Mouse (Mus musculus) adrenal gland, adult 8-10 months (tissue): ENCODE results near the gene Faah. TPM values are rescaled to one million over a fixed set of nuclear protein-coding genes. Genes with fewer than 3 reads are reported as not detected.

Experiments used
- DNase-seq: peaks from one replicate; pipeline ENCODE4 v3.0.0; 2022
- total RNA-seq, 4 experiments: library from RNA; stranded (reverse); gene quantifications; 2 replicates each; pipeline ENCODE4 v1.2.4; 2022

Faah gene
- total RNA-seq, result 10 to 100 TPM in 1 of 4 experiments, 1 to 10 TPM in 3; 4.1 to 10.5 (median 6.0) TPM

DNA sequence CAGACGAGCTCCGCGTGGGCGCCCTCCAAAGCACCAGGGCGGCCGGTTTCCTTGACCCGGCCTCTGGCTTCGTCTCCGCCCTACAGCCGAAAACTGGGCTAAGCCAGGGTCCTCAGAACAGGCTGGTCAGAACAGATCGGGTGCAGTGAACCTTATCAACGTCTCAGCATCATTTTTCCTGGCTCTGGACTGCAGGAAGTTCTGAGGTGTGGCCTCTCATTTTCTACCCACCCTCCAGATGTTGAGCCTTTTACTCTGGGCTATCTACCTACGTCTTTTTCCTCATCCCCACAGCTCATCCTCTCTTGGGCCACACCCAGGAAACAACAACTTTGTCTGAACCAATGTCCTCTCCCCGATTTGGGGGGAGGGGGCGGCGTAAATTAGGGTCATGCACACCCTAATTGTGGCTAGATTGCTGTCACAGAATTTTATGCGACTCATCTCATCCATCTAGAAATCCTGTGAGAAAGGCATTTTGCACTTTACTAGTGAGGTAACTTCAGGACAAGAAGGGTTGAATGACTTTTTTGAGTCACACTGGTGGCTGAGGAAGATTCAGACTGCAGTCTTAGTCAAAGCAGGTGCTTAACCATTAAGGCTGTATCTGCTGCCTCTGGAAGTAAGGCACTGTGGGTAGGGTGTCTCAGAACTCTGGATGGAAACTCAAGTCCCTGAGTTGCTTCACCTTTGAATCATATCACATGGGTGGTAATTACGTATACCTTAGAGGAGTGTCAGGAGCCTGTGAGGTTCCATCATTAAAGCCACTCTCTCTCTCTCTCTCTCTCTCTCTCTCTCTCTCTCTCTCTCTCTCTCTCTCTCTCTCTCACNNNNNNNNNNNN, at the start of gene Faah:
Gene Faah (minus strand): TSS at position 25 of the 845 bp plus-strand sequence.
- DNase-seq, result no peak

DNA sequence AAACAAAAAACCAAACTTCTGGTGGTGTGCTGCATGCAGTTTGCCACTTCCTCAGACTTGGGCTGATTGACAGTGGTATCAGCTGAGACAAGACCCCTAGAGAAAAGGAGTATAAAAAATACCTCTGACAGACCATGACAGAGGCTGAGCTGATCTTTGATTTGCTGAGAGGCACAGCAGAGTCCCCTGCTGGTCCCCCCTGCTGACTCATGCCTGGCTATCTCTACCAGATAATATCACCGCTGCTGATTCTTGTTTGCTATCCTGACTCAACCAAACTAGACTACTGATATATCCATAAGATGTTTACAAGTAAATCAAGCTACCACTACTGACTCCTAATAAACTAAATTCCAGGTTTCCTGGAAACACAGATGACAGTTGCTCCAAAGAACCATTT, 46.1 kb upstream of the Faah start:
- no peak for DNase-seq

DNA sequence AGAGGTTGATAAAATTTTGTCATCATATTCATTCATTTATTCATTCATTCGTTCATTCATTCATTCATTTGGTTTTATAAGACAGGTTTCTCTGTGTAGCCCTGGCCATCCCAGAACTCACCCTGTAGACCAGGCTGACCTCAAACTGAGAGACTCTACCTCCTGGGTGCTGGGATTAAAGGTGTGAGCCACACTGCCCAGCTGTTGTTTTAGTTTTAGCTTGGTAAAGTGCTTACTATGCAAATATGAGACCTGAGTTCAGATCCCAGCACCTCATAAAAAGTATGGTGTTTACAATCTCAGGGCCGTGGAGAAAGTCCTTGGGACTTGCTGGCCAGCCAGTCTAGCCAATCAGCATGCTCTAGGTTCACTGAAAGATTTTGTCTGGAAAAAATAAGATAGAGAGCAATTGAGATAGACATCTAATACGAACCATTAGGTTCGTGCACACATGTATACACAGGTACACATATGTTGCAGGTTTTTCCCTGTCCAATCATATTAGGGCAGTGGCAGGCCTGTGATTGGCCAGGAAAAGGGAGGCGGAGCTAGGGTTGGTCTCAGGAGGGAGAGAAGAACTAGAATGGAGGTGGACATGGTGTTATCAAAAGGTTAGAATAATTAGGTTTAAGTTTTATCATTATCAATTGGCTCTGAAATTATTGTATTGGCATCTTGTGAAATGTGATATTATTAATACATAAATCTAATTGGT, 41.4 kb upstream of the Faah start:
- DNase-seq, result no peak

DNA sequence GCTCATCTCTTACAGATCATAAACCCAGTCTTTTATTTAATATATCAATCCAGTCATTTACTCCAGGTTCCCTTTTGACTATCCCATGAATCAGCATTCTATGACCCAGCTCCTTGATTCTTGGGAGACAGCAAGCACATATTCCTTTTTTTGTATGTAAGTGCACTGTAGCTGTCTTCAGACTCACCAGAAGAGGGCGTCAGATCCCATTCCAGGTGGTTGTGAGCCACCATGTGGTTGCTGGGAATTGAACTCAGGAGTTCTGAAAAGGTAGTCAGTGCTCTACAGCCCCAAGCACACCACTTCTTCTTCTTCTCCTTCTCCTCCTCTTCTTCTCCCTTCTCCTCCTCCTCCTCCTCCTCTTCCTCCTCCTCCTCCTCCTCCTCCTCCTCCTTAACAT, 39.8 kb upstream of the Faah start:
- no peak for DNase-seq

DNA sequence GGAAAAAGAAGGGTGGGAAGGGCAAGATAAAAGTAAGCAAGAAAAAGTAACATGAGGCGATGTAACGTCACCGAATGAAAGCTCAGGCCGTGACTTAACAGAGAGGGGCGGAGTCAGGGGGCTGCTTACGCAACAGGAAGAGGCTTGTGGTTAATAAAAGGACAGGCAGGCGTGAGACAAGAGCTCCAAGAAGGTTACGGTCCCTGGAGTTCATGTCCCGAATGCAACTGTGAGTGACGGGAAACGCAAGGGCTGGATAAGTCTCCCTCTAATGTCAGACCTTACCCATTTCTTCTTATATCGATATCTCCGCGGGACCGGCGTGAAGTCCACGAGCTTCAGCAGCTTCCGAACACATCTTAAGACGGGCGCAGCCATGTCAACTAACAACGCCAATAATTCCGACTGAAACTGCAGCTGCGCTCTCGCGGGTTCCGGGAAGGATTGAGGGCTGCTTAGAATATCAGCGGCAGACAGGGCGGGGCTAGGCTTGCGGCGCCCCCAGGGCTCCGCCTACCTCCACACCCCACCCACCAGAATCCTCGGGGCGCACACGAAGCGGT, 35.8 kb upstream of the Faah start, which contains the start of gene Nsun4:
Gene Nsun4 (minus strand): TSS at position 478 of the 563 bp plus-strand sequence.
- peak; percentile 89 for DNase-seq

DNA sequence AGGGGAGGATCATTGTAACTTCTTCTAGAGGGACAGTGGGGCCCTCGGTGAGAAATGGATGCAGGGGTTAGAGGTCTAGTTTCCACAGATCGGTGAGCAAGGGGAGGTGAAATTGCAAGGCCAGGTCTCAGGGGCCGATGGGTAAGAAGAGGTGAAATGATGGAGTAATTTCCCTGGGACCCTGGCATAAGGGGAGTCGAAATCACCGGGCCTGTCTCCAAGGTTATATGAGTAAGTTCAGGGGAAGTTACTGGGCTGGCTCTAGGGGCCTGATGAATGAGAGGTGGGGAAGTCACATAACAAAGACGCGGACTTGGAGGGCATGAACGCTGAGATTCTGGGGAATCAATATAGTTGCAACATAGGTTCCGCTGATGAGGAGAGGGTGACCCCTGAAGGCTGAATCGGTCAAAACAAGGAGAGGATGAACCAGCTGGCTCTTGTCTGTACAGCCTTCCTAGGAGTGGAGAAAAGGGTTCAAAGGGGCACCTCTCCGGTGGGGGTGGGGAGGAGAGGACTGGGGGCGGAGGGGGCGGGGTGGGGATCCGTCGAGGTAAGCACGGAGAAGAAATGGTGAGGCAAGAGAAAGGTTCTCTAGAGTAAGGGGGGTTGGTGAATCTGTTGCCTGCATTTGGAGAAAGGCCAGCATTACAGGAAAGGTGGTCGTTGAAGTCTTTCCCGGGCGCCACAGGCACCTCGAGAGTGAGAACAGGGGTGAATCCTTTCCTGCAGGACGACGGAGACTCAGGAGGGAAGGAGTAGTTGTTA, 35.0 kb upstream of the Faah start:
- DNase-seq, result peak; percentile 45

DNA sequence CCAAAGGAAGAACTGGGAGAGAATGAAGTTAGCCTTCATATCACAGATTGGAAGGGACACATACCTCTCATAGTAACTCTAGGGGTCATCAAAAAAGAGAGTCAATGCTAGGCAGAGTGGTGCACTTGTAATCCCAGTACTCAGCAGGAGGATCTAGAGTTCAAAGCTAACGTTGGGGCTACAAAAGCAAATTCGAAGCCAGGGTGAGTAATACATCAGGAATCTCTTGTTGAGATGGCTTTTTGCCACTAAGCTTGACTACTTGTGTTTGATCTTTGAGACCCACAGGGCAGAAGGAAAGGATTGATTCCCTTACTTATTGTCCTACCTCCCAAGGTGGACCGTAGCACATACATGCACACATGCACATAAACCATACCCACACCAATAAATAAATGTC, 31.5 kb upstream of the Faah start:
- no peak for DNase-seq

DNA sequence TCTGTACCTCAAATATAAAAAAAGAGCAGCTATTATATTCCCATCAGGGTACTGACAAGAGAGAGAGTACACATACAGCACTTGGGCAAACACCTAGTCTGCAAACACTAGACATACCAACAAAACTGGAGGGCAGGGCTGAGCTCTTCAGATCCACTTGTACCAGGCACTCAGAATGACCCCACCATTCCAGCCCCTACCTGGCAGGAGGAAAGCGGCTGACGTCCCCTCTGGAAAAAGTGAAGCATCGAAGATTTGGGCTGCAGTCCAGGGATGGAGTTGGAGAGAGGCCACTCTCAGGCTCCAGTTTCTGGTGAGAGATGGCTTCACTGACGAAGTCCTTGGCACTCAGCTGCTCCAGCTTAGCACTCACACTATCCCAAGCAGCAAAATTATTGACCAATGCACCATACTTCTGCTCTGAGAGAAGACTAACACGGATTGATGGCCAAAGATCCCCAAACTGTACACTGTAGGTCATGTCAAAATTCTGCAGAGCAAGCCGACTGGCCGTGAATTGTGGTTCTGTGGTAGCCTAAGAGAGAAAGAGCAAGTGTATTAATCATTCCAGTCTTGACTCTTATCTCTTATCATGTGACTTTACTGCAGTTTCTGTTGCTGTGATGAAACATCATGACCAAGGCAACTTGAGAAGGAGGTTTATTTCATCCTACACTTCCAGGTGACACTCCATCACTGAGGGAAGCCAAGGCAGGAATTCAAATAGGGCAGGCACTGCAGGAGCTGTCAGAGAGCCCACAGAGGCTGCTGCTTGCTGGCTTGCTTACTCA, 30.6 kb upstream of the Faah start:
- peak; percentile 45 for DNase-seq

DNA sequence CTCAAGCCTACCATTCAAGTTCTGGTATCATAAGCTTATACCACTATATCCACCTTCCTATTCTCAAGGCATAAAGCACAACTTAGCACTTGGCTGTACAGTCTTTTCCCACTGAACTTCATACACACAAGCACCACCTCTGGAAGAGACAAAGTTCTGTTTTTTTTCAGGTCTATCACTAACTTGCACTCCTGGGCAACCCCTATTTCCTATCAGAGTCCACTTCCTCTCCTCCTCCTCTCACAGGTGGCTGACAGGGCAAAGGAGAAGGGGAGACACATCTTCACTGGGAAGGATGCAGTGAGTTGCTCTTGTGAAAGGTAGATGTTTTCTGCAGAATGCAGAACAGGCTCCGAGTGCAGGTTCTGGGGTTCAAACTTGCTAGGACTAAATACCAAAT, 30.0 kb upstream of the Faah start:
- no peak for DNase-seq

DNA sequence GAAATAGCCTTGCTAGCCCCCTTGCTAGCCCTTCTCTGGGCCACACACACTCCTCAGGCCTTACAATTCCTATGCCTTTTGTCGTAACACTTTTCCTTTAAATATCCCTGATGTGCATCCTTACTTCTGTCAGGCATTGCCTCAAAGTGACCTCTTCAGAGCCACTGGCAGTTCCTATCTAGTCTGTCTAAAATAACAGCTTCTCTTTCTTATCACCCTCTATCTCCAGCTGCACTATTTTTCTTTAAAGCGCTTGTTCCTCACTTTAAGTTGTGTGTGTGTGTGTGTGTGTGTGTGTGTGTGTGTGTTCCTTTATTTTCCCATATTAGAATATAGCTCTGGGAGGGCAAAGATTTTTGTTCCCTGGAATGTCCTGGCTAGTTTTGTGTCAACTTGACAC, 28.9 kb upstream of the Faah start:
- DNase-seq, result no peak

DNA sequence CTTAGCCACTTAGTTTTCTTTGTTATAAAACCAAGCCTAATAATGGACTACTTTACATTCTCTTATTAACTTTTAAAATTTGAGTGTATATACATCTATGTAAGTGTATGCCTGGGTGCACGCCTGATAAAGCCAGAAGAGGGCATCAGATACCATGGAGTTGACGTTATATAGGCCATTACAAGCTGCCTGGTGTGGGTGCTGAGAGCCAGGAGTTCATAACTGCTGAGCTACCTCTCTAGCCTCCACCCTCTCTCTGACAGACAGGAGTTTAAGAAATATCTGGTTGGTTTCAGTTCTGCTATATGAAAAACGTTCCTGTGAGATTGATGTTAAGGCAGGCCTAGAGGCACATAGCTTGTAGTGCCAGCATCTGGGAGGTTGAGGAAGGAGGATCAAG, 24.5 kb upstream of the Faah start:
- no peak for DNase-seq

DNA sequence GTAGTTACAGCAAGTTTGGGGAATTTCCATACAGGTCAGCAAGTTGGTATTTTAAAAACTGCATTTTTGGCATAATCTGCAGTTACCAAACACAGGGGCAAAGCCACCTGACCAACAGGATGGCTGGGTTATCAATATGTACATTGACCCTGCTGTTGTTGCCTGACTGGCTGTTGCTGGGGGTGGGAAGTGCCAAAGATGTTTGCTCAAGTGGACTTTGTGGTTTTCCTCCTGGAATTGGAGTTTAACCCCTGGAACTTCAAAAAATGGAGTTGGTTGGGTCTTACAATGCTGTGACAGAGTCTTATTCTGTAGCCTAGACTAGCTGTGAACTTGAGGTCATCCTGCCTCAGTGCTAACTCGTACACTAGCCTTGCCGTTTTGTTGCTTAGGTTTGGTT, 22.7 kb upstream of the Faah start:
- DNase-seq, result no peak

DNA sequence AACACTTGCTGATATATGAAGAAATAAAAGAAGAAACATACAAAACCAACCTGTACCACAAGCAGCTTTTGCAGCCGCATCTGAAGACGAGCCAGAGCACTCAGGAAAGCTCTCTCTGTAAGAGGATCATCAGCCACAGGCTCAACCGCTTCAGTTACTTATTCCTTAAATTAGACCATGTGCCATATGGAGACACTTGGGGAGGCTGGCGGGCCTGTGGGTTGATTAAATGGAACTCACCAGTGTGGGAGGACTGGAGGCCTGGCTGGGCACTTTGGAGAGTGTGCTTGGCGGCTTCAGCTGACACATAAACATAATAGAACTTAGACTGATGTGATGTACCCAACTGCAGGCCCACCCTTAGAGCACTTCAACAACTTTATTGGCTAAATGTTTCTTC, 15.6 kb upstream of the Faah start:
- no peak for DNase-seq

DNA sequence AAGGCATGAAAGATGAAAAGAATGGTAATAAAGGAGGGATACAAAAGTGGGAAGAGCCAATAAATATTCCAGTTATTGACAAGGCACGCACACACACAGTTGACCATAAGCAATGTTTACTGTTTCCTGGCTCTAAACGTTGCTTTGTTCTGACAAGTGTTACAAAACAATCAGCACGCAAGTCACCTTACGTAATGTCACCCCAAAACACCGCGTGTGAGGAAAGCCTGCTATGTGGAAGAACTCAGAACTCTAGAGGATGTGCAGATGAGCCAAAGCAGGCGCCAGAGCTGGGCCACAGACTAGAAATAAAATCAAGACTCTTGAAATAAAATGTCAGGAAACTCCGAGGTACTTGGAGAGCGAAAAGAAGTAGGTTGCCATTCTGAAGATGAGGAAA, 15.2 kb upstream of the Faah start:
- no peak for DNase-seq

DNA sequence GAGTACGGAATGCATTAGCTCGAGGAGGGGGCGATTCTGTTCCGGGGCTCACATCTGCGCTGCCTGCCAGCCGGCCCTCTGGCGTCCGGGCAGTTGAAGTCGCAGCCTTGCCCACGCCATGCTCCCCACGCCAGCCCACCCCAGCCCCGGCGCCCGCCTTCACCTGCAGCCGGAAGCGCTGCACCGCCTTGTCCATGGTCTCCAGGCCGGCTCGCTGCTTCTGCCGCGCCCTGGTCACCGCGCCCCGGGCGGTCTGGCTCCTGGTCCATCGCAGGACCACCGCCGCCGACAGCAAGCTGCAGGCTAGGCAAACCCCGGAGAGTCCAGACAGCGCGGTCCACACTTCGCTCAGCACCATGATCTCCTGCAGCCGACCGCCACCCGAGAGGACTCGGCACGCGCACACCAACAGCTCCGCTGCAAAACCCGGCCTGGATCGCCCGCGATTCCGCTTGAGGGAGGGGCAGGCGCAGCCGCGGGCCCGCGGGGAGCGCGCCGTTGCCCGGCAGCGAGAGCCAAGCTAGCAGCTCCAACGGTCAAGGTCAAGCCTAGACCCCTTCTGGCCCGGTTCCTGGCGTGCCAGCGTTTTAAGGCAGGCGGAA, 325 bp downstream of the Faah start:
- DNase-seq, result peak; percentile 71

DNA sequence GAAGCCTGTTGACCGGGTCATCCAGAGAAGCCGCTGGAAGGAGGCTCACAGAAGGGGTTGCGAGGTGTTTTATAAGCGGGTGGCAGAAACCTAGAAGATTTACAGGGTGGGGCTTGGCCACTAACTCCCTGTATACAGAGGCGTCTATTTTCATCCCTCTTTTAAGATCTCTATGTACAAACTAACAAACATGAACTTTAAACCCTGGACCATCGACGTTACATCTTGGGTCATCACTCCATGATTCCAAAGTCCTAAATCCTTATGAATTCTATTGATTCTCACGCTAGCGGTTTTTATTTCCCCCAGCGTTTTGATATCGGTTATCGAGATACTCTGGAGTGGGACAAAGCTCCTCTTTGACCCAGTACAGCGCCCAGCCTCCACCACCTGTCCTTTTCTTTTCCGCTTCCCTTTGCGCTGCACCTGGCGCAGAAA, 845 bp downstream of the Faah start:
- no peak for DNase-seq

DNA sequence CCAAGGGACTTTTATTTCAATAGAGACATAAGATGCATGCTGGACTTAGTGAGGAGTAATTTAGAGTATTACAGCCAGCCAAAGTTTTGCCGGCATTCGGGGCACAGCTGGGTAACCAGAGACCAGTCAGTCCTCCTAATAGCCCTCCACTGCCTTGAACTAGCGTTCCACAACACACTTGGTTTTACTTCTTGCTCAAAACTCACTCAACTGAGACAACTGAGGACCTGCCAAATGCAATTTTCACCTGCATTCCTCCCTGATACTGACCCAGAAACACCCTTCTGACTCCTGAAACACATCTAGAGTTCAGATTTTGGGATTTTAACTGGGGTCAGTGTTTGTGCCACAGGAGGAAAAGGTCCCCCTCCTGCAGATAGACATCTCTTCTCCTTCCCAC, 1.3 kb downstream of the Faah start:
- DNase-seq, result no peak

DNA sequence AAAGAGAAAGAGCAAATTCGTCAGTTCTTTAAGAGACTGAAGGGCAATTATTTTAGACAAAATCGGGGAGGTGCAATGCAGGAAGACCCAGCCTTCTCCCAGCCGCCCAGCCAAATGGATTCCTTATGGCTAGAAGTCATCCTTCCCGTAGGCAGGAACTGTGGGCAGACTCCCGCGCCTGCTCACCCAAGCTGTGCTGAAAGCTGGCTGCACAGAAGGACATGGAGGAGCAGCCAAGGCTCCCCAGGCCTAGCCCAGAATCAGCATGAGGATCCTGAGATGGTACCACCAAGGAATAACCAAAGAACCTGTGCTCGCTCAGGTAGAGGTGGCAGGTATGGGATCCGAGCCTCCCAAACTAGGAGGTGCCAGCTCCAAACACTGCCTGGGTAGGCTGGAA, 1.7 kb downstream of the Faah start:
- DNase-seq, result no peak

DNA sequence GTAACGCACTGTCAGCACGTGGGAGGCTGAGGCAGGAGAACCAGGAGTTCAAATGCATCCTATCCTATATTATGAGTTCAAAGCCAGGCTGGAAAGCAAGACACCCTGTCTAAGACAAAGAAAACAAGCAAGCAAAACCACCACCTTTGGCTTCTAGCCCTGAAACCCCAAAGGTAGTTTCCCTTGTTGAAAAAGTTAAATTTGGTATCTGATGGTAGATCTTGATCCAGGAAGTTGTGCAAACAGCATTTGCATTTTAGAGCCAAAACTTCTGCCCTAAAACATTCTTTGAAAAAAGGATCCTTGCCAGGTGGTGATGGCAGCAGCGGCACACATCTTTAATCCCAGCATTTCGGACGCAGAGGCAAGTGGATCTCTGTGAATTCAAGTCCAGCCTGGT, 2.2 kb downstream of the Faah start:
- DNase-seq, result no peak

DNA sequence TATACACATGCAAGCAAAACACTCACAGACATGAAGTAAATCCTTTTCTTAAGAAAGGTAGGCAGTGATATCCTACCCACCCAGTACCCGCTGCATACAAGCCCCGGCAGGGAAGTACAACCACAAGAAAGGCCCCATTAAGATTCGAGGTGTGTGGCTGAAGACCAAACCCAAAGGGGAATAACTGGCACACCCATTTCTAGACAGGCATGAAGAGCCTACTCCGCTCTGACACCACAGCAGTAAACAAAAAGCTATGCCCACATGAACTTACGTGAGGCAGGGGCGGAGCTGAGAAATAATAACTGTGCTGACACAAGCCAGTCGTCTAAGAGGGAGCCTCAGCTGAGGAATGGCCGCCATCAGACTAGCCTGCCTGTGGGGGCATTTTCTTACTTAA, 7.5 kb downstream of the Faah start:
- no peak for DNase-seq

DNA sequence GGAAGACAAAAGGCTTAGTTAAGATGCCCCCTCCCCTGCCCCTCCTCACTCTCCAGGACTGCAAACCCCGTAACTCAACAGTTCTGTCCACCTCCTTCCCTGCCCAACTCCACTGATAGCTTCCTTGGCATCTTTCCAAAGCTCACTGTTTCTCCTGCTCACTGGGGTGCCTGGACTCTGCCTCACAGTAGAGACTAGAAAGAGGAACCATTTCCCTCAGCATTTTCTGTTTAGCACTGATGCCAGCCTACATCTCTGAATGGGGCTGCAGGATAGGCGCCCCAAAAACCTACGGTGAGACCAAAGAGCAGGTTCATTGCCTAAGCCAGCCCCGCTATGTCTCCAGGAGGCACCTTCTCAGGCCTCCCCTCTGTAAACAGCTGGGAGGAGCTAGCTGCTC, 16.5 kb downstream of the Faah start:
- DNase-seq, result no peak

DNA sequence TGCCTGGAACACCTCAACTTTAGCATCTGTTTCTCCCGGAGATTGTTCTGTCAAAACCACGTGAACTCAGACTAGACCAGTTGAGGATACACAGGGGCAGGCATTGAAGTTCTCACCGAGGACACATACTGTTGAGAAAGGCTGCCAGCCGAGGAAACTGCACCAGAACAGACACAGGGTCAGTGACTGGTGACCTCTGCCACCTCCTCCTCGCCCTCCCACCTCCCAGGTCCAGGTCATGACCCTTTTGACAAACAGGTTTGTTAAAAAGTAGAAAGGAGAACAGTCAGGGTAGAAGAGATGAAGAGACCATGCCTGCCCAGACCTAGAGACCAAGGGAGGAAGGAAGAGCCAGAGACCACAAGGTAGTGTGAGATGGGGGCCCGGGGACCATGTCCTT, 17.1 kb downstream of the Faah start:
- DNase-seq, result no peak
